Mouse (Mus musculus): ENCODE results near the gene Arpc1a.

DNA sequence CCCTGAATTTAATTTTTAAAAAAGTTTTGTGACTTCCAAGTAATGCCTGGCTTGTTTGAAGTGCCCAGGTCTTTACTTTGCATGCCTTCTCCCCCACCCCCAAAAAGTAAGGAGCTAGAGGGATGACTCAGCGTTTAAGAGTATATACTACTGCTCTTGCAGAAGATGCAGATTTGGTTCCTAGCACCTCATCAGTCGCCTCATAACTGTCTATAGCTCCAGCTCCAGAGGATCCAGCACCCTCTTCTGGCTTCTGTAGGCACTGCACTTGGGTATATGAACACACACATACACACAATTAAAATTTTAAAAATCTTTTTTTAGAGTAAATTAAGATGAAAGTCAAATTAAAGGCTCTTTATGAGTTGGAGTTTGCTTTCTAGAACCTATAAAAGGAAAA, 4.6 kb downstream of the Arpc1a start:
- TF ChIP-seq CTCF (IDR thresholded peaks at IDR 0.05; ENCODE audit: low read depth, low read length) (no peak), POLR2A (IDR thresholded peaks at IDR 0.05; ENCODE audit: borderline replicate concordance, low read depth, low read length) (no peak)

Data from bone marrow macrophage, adult 2 months (primary cell).